Mouse (Mus musculus): ENCODE measurements at regions not wholly inside any gene's neighbourhood (a gene's known extent, or its start where the extent isn't known, plus 50 kb on each side); places are given as distances from the start of the nearest gene placed in this dataset.

DNA sequence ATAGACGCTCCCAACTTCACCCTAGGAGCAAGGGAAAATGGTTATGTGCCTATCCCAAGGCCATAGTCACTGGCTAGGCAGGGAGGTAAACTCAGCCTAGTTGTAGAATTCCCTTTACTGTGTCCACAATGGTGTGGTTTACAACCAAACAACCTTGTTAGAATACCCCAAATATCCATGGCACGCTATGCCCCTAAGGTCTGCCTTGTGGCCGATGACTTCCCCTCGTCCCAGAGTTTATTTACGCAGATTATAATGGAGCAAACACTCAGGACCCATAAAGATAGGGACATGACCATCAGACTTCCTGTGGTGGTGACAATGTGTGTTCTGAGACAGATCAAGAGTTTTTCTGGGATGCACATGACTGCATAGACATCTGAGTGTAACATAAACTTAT, 231.5 kb upstream of the Vstm2b start:
- DNase-seq (ENCODE audit: low spot score in 2 of 2) = no peak

DNA sequence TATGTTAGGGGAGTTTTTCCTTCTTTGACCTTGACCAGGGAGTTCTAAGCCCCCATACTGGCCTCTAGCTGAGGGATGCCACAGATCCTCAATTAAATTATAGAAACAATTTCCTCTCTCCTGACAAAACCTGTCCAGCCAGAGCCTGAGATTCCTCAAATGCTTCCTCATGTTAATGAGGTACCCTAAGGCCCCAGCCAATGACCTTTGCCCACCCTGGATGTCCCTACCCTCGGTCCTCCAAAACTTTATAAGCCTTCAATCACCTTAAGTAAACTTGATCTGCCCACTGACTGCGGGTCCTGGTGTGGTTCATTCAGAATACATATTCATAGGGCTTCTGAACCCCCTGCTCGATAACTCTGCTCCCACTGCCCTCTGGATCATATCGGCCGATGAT, 227.7 kb upstream of the Vstm2b start:
- DNase-seq (ENCODE audit: low spot score in 2 of 2) = no peak

GRCm38 (mm10) chr7:40671068-40671467, 227.1 kb upstream of the Vstm2b start:
- peak in 1 of 2 experiments; percentile 4 for DNase-seq (ENCODE audit: low spot score in 2 of 2)

DNA sequence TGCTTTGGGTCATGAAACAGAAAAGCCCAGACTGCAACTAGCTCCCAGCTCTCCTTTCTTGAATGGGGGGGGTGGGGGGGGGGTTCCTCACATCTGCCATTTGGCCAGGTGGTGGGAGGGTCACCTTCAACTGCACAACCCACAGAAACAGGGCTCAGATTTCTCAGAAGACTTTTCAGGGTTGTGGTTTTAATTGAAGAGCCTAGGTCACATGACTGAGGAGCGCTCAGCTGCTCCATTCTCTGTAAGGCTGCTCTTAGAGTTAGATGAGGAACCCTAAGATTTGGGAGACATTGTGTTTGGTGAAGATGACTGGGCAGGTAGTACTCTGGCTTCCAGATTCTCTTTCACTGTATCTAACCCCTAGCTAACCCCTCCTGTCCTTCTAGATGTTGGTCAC, 225.8 kb upstream of the Vstm2b start:
- DNase-seq (ENCODE audit: low spot score in 2 of 2) = no peak

- DNase-seq (ENCODE audit: low spot score in 2 of 2) = no peak
Observed at GRCm38 (mm10) chr7:40674397-40674796, 223.7 kb upstream of the Vstm2b start.

- DNase-seq (ENCODE audit: low spot score in 2 of 2) = no peak
Observed at GRCm38 (mm10) chr7:40677601-40678000, 220.5 kb upstream of the Vstm2b start.

- no peak for DNase-seq (ENCODE audit: low spot score in 2 of 2)
Observed at GRCm38 (mm10) chr7:40680567-40680966, 217.6 kb upstream of the Vstm2b start.

DNA sequence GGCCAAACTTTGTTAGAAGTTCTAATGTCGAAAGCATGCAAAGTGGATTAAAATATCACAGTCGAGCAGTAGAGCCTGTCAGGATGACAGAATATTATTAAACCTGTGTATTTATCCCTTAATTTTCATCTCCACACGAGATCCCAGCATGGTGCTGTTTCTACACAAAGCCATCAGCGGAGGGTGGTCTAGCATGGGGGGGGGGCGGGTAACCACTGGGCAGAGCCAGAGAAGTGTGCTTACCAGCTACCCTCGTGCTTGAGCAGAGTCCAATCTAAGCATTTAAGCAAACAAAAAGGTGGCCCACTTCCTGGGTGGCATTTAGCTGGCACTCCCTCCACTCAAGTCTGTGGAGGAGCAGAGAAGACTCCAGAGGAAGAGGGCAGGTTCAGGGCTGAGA, 217.1 kb upstream of the Vstm2b start:
- no peak for DNase-seq (ENCODE audit: low spot score in 2 of 2)

GRCm38 (mm10) chr7:40683176-40683575, 215.0 kb upstream of the Vstm2b start:
- no peak for DNase-seq (ENCODE audit: low spot score in 2 of 2)

GRCm38 (mm10) chr7:40683641-40684040, 214.5 kb upstream of the Vstm2b start:
- no peak for DNase-seq (ENCODE audit: low spot score in 2 of 2)

- no peak for DNase-seq (ENCODE audit: low spot score in 2 of 2)
Observed at GRCm38 (mm10) chr7:40687005-40687404, 211.1 kb upstream of the Vstm2b start.

GRCm38 (mm10) chr7:40688546-40688945, 209.6 kb upstream of the Vstm2b start:
- no peak for DNase-seq (ENCODE audit: low spot score in 2 of 2)

DNA sequence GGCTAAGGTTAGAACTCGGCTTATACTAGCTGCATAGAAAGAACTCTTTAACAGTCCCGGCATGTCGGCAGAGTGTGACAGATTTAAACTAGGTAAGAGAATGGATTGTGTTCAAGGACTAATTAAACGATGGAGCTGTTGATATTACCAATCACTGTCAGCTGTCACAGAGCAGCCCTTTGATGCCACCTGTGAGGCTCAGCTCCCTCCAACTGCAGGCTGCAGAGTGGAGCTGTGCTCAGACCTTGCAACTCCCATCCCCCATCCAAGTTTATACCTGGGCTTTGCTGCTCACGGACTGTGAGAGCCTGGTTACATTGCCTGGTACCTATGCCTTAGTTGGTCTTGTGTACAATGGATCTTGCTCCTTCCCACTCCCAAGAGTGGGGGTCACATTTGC, 204.4 kb upstream of the Vstm2b start:
- DNase-seq (ENCODE audit: low spot score in 2 of 2) = no peak

GRCm38 (mm10) chr7:40697551-40697950, 200.6 kb upstream of the Vstm2b start:
- no peak for DNase-seq (ENCODE audit: low spot score in 2 of 2)

GRCm38 (mm10) chr7:40698309-40698708, 199.8 kb upstream of the Vstm2b start:
- no peak for DNase-seq (ENCODE audit: low spot score in 2 of 2)

GRCm38 (mm10) chr7:40699633-40700032, 198.5 kb upstream of the Vstm2b start:
- DNase-seq (ENCODE audit: low spot score in 2 of 2) = no peak

DNA sequence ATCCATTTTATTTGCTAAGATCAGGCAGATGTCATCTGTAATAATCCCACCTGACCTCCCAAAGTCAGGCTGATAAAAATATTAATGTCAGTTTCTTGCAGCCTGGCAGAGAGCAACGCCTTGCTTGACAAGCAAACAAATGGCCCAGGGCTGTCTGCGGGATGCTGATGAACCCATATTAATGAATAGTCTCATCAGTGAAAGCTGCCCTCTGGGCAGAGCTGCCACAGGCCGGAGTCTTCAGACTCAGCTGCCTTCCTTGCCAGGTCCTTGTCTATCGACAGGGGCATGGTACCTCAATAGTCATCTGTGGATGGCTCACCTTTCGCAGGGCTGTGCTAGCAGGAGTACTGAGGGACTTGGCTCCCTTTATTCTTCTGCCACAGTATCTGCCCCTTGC, 197.5 kb upstream of the Vstm2b start:
- no peak for DNase-seq (ENCODE audit: low spot score in 2 of 2)

DNA sequence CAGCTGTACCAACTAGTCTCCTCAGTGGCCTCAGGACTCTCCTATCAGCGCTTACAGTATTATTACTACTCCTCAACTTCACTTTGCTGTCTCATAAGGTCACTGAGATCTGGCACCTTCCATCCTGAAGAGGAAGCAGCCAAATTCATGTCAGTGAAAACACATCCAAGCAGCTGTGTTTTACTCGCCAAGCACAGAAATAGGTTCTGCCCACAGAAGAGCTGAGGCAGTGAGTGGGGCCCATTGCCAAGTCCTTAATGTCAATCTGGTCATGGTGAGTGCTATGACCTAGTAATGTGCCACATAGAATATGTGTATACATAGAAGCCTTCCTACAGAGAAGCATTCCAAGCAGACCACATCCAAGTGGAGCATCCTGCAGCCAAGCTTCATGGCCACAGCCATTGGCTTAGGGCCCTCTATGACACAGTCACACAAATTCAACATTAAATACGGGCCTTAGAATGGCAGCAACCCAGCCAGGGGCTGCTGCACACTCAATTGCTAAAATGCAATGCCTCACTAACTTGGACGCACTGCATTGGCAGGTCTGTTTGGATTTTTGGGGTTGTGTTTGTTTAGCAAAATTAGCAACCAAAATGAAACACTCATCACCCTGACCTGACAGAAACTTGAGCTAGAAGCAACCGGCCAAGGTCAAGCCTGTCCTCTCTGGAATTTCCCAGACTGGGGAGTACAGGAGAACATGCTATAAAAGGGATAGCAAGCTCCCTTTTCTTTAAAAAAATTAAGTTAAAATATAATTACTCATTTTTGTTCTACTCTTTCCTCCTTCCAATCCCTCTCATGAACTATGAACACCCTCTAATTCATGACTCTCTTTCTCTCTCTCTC, 195.7 kb upstream of the Vstm2b start:
- peak in 1 of 2 experiments; percentile 12 for DNase-seq (ENCODE audit: low spot score in 2 of 2)

- no peak for DNase-seq (ENCODE audit: low spot score in 2 of 2)
Observed at GRCm38 (mm10) chr7:40708231-40708630, 189.9 kb upstream of the Vstm2b start.

- DNase-seq (ENCODE audit: low spot score in 2 of 2) = no peak
Observed at GRCm38 (mm10) chr7:40717991-40718390, 180.1 kb upstream of the Vstm2b start.

DNA sequence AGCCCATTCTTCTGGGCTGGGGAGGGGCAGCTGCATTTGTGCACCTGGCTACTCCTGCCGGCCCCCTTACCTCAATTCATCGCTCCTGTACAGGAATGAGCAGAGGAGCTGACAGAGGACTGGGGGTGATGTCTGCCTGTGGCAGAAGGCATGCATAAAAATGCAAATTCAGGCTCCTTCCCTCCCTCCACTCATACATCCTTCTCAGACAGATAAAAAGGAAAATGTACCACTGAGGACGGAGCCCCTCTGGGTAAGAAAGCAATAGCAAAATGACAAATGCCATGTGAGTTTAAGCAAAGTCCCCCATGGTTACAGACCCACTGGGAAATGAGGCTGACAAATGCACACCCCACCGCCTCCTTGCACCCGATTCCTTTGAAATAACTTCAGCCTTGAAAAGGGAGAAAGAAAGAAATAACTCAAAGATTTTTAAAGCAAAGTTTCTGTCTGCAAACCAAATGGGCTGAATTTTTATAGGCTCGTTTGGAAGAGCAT, 161.1 kb upstream of the Vstm2b start:
- no peak for DNase-seq (ENCODE audit: low spot score in 2 of 2)

DNA sequence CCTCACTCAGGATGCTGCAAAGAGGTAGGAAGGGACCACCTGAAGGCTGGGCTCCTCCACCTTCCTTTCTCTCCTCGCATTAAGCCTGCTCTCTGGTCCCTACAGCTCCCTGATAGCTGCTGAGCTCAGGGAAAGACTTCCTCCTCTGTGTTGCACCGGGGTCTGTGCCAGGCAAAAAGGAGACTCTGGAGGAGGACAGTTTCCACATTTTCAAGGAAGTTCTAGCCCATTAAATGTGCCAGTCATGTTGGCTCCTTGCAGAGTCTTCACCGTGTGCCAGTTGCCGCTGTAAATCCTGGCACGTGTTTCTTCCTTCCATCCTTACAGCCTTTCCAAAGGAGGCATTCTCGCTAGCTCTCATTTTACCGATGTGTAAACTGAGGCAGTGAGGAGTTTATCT, 160.6 kb upstream of the Vstm2b start:
- DNase-seq (ENCODE audit: low spot score in 2 of 2) = peak; percentile 6 to 40

DNA sequence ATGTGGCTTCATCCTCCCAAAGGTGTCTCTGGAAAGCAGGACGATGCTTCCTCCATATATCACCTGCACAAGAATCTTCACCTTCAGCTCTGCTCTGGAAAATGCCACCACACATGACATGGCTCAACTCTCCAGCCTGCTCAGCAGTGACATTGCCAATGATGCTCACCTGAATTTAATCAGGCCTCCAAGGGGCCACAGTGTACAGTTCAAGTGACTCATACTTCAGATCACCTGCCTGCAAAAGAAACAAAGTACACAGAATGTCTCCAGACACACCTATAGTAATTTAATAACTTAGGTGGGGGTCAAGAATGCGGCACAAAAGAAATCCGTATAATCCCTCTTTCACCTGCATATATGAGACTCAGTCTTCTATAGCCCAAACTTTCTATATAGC, 160.0 kb upstream of the Vstm2b start:
- no peak for DNase-seq (ENCODE audit: low spot score in 2 of 2)

Data from left cerebral cortex, adult 18-20 months (tissue).